Mouse (Mus musculus) megakaryocyte, embryonic 14.5 days (primary cell): ENCODE measurements around the gene Gm21987.

Experiments used
- FLI1 ChIP-seq: IDR thresholded peaks from 2 replicates; pipeline ENCODE4 v1.6.1; 2012; ENCODE audit warnings: low read length, inconsistent platforms, mixed read lengths
- GATA1 ChIP-seq: IDR thresholded peaks from 3 replicates; pipeline ENCODE4 v1.6.1; 2012; ENCODE audit warnings: mixed read lengths, low read length, inconsistent platforms, borderline replicate concordance

DNA sequence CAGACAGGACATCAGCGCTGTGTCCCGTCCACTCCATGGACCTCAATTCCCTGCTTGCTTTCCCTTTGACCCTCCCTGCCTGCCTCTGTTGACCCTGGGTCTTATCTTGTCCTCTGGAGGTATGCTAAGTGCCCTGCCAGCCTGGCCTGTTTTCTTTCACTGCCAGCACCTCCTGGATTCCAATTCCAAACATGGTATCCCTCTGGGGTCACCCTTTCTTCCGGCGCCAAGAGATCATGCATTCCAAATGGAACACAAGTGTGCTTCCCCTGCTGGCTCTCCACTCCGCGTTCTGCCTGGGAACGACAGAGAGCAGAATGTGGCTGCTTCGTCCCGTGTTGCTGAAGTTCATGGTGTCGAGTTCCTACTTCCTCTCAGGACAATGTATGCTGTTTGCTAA, 15.1 kb downstream of the Gm21987 start, which contains the start of gene Popdc2:
- no peak for TF ChIP-seq GATA1
- TF ChIP-seq FLI1 = no peak
